Mouse (Mus musculus) CH12.LX (cell line): ENCODE results near the gene Iqsec2. TPM values are rescaled to one million over a fixed set of nuclear protein-coding genes. Genes with fewer than 3 reads are reported as not detected.

ENCODE experiments used
- DNase-seq: peaks from one replicate; pipeline ENCODE4 v3.0.0-alpha.2; 2013; ENCODE audit errors: extremely low read depth
- H3K27ac ChIP-seq: 2 replicates; pipeline ENCODE4 v1.5.1; 2012; ENCODE audit warnings: low read depth, mild to moderate bottlenecking, control low read depth, moderate library complexity; ENCODE audit not compliant: insufficient read depth
- H3K27me3 ChIP-seq: replicated peaks from 2 replicates; pipeline ENCODE3; 2012; ENCODE audit warnings: inconsistent platforms
- H3K36me3 ChIP-seq, 2 experiments: replicated peaks in 1 of 2; 2 replicates each; pipeline versions ENCODE3 to v1.6.1; 2012; ENCODE audit warnings: inconsistent platforms in 1 of 2, low read length in 1 of 2, mild to moderate bottlenecking in 1 of 2, mixed read lengths in 1 of 2, moderate library complexity in 1 of 2; ENCODE audit not compliant: control insufficient read depth in 1 of 2, insufficient read depth in 1 of 2
- H3K4me1 ChIP-seq, 2 experiments: 2 replicates each; pipeline ENCODE4 v1.6.1; 2012; ENCODE audit warnings: inconsistent platforms in 1 of 2, moderate library complexity in 1 of 2; ENCODE audit not compliant: insufficient read depth in 2 of 2, control insufficient read depth in 1 of 2
- H3K4me2 ChIP-seq: 2 replicates; pipeline ENCODE4 v1.6.1; 2012; ENCODE audit warnings: low read depth, mild to moderate bottlenecking, control low read depth; ENCODE audit not compliant: poor library complexity, insufficient read depth, severe bottlenecking
- H3K4me3 ChIP-seq, 3 experiments: fragments of 150-350 bp in 1 of 3; sonication (generic) in 1 of 3; replicated peaks in 1 of 3; 2 replicates each; pipeline versions ENCODE3 to v1.5.1; 2011 to 2012; ENCODE audit warnings: low read depth in 2 of 3, low read length in 2 of 3, mild to moderate bottlenecking in 2 of 3, moderate library complexity in 2 of 3, control low read depth in 1 of 3, improper control_type of control experiment in 1 of 3, inconsistent platforms in 1 of 3, mixed read lengths in 1 of 3; ENCODE audit not compliant: poor library complexity in 1 of 3
- H3K79me2 ChIP-seq: replicated peaks from 2 replicates; pipeline ENCODE4 v1.6.1; 2012; ENCODE audit warnings: mild to moderate bottlenecking, moderate library complexity; ENCODE audit not compliant: control insufficient read depth, poor library complexity, insufficient read depth, severe bottlenecking; ENCODE audit errors: extremely low read depth
- H3K9ac ChIP-seq: 2 replicates; pipeline ENCODE4 v1.6.1; 2012; ENCODE audit warnings: low read depth, mild to moderate bottlenecking, control low read depth, moderate library complexity; ENCODE audit not compliant: insufficient read depth
- H3K9me3 ChIP-seq: replicated peaks from 2 replicates; pipeline ENCODE3; 2012; ENCODE audit warnings: low read length, inconsistent platforms, mixed read lengths
- CHD2 ChIP-seq: IDR thresholded peaks from 2 replicates; pipeline ENCODE4 v1.6.1; 2011; ENCODE audit warnings: low read length, improper control_type of control experiment
- CTCF ChIP-seq, 2 experiments: IDR thresholded peaks in 1 of 2; conservative IDR thresholded peaks in 1 of 2; 2 replicates each; pipeline ENCODE4 v1.5.1; 2011 to 2012; ENCODE audit warnings: low read depth in 2 of 2, low read length in 2 of 2, improper control_type of control experiment in 1 of 2, inconsistent platforms in 1 of 2, mild to moderate bottlenecking in 1 of 2, moderate library complexity in 1 of 2
- EP300 ChIP-seq: IDR thresholded peaks from 2 replicates; pipeline ENCODE4 v1.6.1; 2011; ENCODE audit warnings: low read length, improper control_type of control experiment
- IRF4 ChIP-seq: IDR thresholded peaks from 2 replicates; pipeline ENCODE4 v1.6.1; 2014; ENCODE audit warnings: low read depth, mild to moderate bottlenecking, inconsistent platforms, low read length, improper control_type of control experiment
- KAT2A ChIP-seq: IDR thresholded peaks from 2 replicates; pipeline ENCODE4 v1.6.1; 2012; ENCODE audit warnings: low read length, improper control_type of control experiment, inconsistent platforms; ENCODE audit not compliant: insufficient replicate concordance
- MAX ChIP-seq: IDR thresholded peaks from 2 replicates; pipeline ENCODE4 v1.6.1; 2011; ENCODE audit warnings: low read length, improper control_type of control experiment
- MAZ ChIP-seq: IDR thresholded peaks from 2 replicates; pipeline ENCODE4 v1.6.1; 2012; ENCODE audit warnings: low read depth, mild to moderate bottlenecking, inconsistent platforms, low read length, improper control_type of control experiment, moderate library complexity
- NELFE ChIP-seq: IDR thresholded peaks from 2 replicates; pipeline ENCODE4 v1.6.1; 2011; ENCODE audit warnings: low read depth, low read length, improper control_type of control experiment
- NRF1 ChIP-seq: IDR thresholded peaks from 2 replicates; pipeline ENCODE4 v1.6.1; 2014; ENCODE audit warnings: low read depth, mild to moderate bottlenecking, inconsistent platforms, low read length, improper control_type of control experiment, moderate library complexity
- PAX5 ChIP-seq: IDR thresholded peaks from 2 replicates; pipeline ENCODE4 v1.6.1; 2012; ENCODE audit warnings: low read length, inconsistent platforms, mixed read lengths
- POLR2A ChIP-seq: IDR thresholded peaks from 2 replicates; pipeline ENCODE4 v1.6.1; 2011; ENCODE audit warnings: low read depth, mild to moderate bottlenecking, improper control_type of control experiment, low read length
- RAD21 ChIP-seq: IDR thresholded peaks from 2 replicates; pipeline ENCODE4 v1.6.1; 2011; ENCODE audit warnings: low read depth, mild to moderate bottlenecking, low read length, improper control_type of control experiment, moderate library complexity
- UBTF ChIP-seq: IDR thresholded peaks from 2 replicates; pipeline ENCODE4 v1.6.1; 2012; ENCODE audit warnings: low read depth, mild to moderate bottlenecking, inconsistent platforms, low read length, improper control_type of control experiment, moderate library complexity
- USF2 ChIP-seq: conservative IDR thresholded peaks from 2 replicates; pipeline ENCODE4 v1.6.1; 2011; ENCODE audit warnings: low read depth, low read length, improper control_type of control experiment
- ZC3H11A ChIP-seq: IDR thresholded peaks from 2 replicates; pipeline ENCODE4 v1.6.1; 2012; ENCODE audit warnings: low read depth, mild to moderate bottlenecking, inconsistent platforms, low read length, improper control_type of control experiment
- ZMIZ1 ChIP-seq: IDR thresholded peaks from 2 replicates; pipeline ENCODE4 v1.6.1; 2012; ENCODE audit warnings: low read depth, mild to moderate bottlenecking, inconsistent platforms, low read length, improper control_type of control experiment
- dilution Hi-C: fragments of 300-500 bp; cut with MboI; formaldehyde crosslinking; loops from 2 replicates; pipeline ENCODE4 v1.14.3; 2020; ENCODE audit warnings: low sequenced_read_pairs; ENCODE audit not compliant: extremely low pct_unique_long_range_greater_than_20kb, extremely low pct_ligation_motif_present
- in situ Hi-C: fragments of 300-500 bp; cut with MboI; formaldehyde crosslinking; loops from 3 replicates; pipeline ENCODE4 v1.14.3; 2019; ENCODE audit warnings: low sequenced_read_pairs, low pct_ligation_motif_present, low pct_unique_long_range_greater_than_20kb, mixed read lengths
- polyA plus RNA-seq: library from polyadenylated mRNA; unstranded; fragments of >175 nt; gene quantifications from 2 replicates; pipeline ENCODE4 v1.2.1, GENCODE M21; 2012; ENCODE audit warnings: low read depth; ENCODE audit not compliant: insufficient read length
- total RNA-seq, 2 experiments: library from RNA; depleted of rRNA; stranded (reverse); fragments of 300-350 nt in 1 of 2; fragments of >200 nt in 1 of 2; gene quantifications; 2 replicates each; pipeline ENCODE4 v1.2.3; 2012 to 2014

Iqsec2 gene
- total and polyA plus RNA-seq, 3 experiments = 0.71 to 4.2 (median 1.8) TPM

DNA sequence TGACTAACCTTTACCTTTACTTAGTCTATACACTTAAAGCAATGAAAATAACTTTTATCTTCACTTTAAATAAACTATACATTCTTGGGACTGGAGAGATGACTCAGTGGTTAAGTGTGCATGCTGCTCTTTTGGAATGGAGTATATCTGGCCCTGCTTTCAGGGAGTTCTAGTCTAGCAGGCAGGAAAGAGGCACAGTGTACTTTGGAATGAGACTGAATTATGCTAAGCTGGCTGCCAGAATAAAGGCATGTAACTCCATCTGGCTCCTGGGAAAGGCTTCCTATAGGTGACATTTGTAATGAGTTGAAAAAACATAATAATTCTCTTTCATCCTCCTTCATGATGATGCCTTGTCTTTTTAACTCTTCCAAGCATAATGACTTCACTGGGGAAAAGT is 43.1 kb downstream of the Iqsec2 start:
- dilution Hi-C loops (no loop called here), in situ Hi-C loops (no loop called here)
- no peaks in the 10 kb centered on the region for H3K79me2 ChIP-seq
- no peak overlapping the region for H3K4me3 ChIP-seq
- no peaks in the 10 kb centered on the region for H3K4me1 ChIP-seq
- no peak overlapping the region for H3K4me2 ChIP-seq
- TF ChIP-seq CHD2 = no peak
- TF ChIP-seq POLR2A = no peak
- TF ChIP-seq IRF4 = no peak
- no peak for TF ChIP-seq USF2
- TF ChIP-seq EP300 = no peak
- no peak for TF ChIP-seq NRF1
- TF ChIP-seq CTCF (conservative IDR thresholded peaks at IDR 0.05 in 1 of 2, IDR thresholded peaks at IDR 0.05 in 1 of 2; ENCODE audit: low read depth in 2 of 2, low read length in 2 of 2) = no peak
- TF ChIP-seq KAT2A = no peak
- no peak for TF ChIP-seq MAX
- TF ChIP-seq UBTF = no peak
- TF ChIP-seq RAD21 = no peak
- no peak for TF ChIP-seq ZC3H11A
- TF ChIP-seq PAX5 = no peak
- TF ChIP-seq NELFE = no peak
- H3K36me3 ChIP-seq = no peaks in the 10 kb centered on the region
- no peaks in the 10 kb centered on the region for H3K27me3 ChIP-seq
- DNase-seq = no peak
- H3K27ac ChIP-seq = no peak overlapping the region
- no peak overlapping the region for H3K9ac ChIP-seq
- no peaks in the 10 kb centered on the region for H3K9me3 ChIP-seq

DNA sequence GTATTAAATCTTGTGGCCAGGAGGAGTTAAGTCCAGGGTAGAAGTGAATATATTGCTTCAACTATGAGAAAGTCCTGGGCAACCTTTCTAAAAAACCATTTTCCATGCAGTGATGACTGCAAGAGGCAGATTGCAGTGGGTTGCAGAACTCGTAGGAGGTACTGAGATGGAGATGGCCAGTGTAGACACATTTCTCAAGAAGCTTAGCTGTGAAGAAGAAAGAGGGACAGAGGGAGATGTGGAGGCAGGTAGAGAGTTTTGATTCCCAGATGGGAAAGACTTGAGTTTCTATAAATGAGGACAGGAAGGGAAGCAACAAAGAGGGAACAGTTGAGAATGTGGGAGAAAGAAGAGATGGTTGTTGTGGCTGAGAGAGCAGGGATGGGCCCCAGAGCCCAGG is 47.2 kb downstream of the Iqsec2 start:
- H3K4me2 ChIP-seq = no peak overlapping the region
- in situ Hi-C loops (no loop called here), dilution Hi-C loops (no loop called here)

More for the DNA sequence above, 47.2 kb downstream of the Iqsec2 start:
- H3K27ac ChIP-seq = no peak overlapping the region
- no peak for TF ChIP-seq USF2
- TF ChIP-seq ZMIZ1 = no peak
- TF ChIP-seq MAZ = no peak
- TF ChIP-seq ZC3H11A = no peak
- TF ChIP-seq, all 38 proteins: peak for 0
- H3K4me1 ChIP-seq = no peaks in the 10 kb centered on the region
- no peaks in the 10 kb centered on the region for H3K36me3 ChIP-seq
- H3K27me3 ChIP-seq = no peaks in the 10 kb centered on the region
- no peak for DNase-seq
- H3K9me3 ChIP-seq = no peaks in the 10 kb centered on the region
- H3K79me2 ChIP-seq = no peaks in the 10 kb centered on the region
- H3K4me3 ChIP-seq = no peak overlapping the region
- no peak overlapping the region for H3K9ac ChIP-seq
